Mouse (Mus musculus) forebrain, embryonic 11.5 days (tissue): ENCODE measurements at regions not wholly inside any gene's neighbourhood (a gene's known extent, or its start where the extent isn't known, plus 50 kb on each side); places are given as distances from the start of the nearest gene placed in this dataset.

Experiments used
- ATAC-seq: fragments of 200-750 bp; cut with Nextera tagmentation; replicated peaks from 2 replicates; pipeline ENCODE4 v1.8.0; 2017; ENCODE audit warnings: moderate TSS enrichment; ENCODE audit not compliant: low FRiP score
- DNase-seq: peaks from one replicate; pipeline ENCODE4 v3.0.0-alpha.2; 2017; ENCODE audit warnings: low spot score
- H3K27ac ChIP-seq: fragments of 300-500 bp; sonication (generic); 2 replicates; pipeline ENCODE4 v1.5.1; 2014; ENCODE audit warnings: low read depth, low read length
- H3K27me3 ChIP-seq: fragments of 300-500 bp; sonication (generic); 2 replicates; pipeline ENCODE4 v1.6.1; 2014; ENCODE audit warnings: mild to moderate bottlenecking, low read length, mixed read lengths; ENCODE audit not compliant: control insufficient read depth, insufficient read depth
- H3K36me3 ChIP-seq: fragments of 300-500 bp; sonication (generic); 2 replicates; pipeline ENCODE4 v1.6.1; 2014; ENCODE audit warnings: mild to moderate bottlenecking, low read length, moderate library complexity, mixed read lengths; ENCODE audit not compliant: control insufficient read depth, insufficient read depth
- H3K4me1 ChIP-seq: fragments of 300-500 bp; sonication (generic); replicated peaks from 2 replicates; pipeline ENCODE4 v1.6.1; 2014; ENCODE audit warnings: low read length, mixed read lengths; ENCODE audit not compliant: control insufficient read depth, insufficient read depth
- H3K4me2 ChIP-seq: fragments of 300-500 bp; sonication (generic); 2 replicates; pipeline ENCODE4 v1.6.1; 2014; ENCODE audit warnings: low read depth, mild to moderate bottlenecking, low read length, moderate library complexity, mixed read lengths; ENCODE audit not compliant: severe bottlenecking
- H3K4me3 ChIP-seq: fragments of 300-500 bp; sonication (generic); 2 replicates; pipeline ENCODE4 v1.5.1; 2014; ENCODE audit warnings: low read depth, low read length
- H3K9ac ChIP-seq: fragments of 300-500 bp; sonication (generic); 2 replicates; pipeline ENCODE4 v1.6.1; 2014; ENCODE audit warnings: low read length
- H3K9me3 ChIP-seq: fragments of 300-500 bp; sonication (generic); 2 replicates; pipeline ENCODE4 v1.6.1; 2016; ENCODE audit warnings: low read length, mixed read lengths; ENCODE audit not compliant: control insufficient read depth
- WGBS: fragments of 180-500 bp; shearing (Covaris S2); extraction: QIAGEN DNeasy Blood & Tissue Kit; methylation state at CpG from one replicate; pipeline ENCODE4 v1.1.7; 2014; 5-methylcytosine and 5-hydroxymethylcytosine counted together

- Histone ChIP-seq H3K9me3 (no peaks in the 10 kb centered on the region), H3K9ac (no peak overlapping the region), H3K4me2 (no peak overlapping the region), H3K4me3 (no peak overlapping the region), H3K27ac (no peak overlapping the region), H3K36me3 (no peaks in the 10 kb centered on the region), H3K4me1 (no peaks in the 10 kb centered on the region), H3K27me3 (no peaks in the 10 kb centered on the region)
- 64% methylated on average over 4 of the region's 4 CpGs for WGBS
- DNase-seq = no peak
- peak; percentile 56 for ATAC-seq
These were observed 198.6 kb upstream of the Gcfc2 start for GRCm38 (mm10) chr6:81724601-81725545.

GRCm38 (mm10) chr6:81731631-81732030 lies 191.8 kb upstream of the Gcfc2 start:
- no peaks in the 10 kb centered on the region for H3K27me3 ChIP-seq
- H3K4me3 ChIP-seq = no peak overlapping the region
- no peak overlapping the region for H3K4me2 ChIP-seq
- no peaks in the 10 kb centered on the region for H3K4me1 ChIP-seq
- no peaks in the 10 kb centered on the region for H3K9me3 ChIP-seq
- no peak overlapping the region for H3K9ac ChIP-seq
- H3K36me3 ChIP-seq = no peaks in the 10 kb centered on the region
- DNase-seq = no peak
- 78% methylated on average over 5 of the region's 5 CpGs for WGBS
- ATAC-seq = no peak
- no peak overlapping the region for H3K27ac ChIP-seq

- Histone ChIP-seq H3K27ac (no peak overlapping the region), H3K36me3 (no peaks in the 10 kb centered on the region), H3K9ac (no peak overlapping the region), H3K27me3 (no peaks in the 10 kb centered on the region), H3K9me3 (no peaks in the 10 kb centered on the region), H3K4me1 (no peaks in the 10 kb centered on the region), H3K4me2 (no peak overlapping the region), H3K4me3 (no peak overlapping the region)
- 88% methylated on average over 3 of the region's 3 CpGs for WGBS
- ATAC-seq = no peak
- DNase-seq = no peak
These were observed 189.9 kb upstream of the Gcfc2 start for GRCm38 (mm10) chr6:81733527-81733926.

GRCm38 (mm10) chr6:81738466-81738865 lies 185.0 kb upstream of the Gcfc2 start:
- 92% methylated on average over 5 of the region's 5 CpGs for WGBS
- no peak for DNase-seq
- no peak overlapping the region for H3K27ac ChIP-seq

GRCm38 (mm10) chr6:81749681-81750080 lies 173.8 kb upstream of the Gcfc2 start:
- DNase-seq (no peak), ATAC-seq (0 out of 2 replicates have a peak, but pooled peaks have one; percentile 15)
- H3K4me2 ChIP-seq = no peak overlapping the region
- 74% methylated on average over 3 of the region's 3 CpGs for WGBS
- no peak overlapping the region for H3K4me3 ChIP-seq
- H3K9me3 ChIP-seq = no peaks in the 10 kb centered on the region
- no peak overlapping the region for H3K9ac ChIP-seq
- no peak overlapping the region for H3K27ac ChIP-seq
- no peaks in the 10 kb centered on the region for H3K4me1 ChIP-seq
- H3K36me3 ChIP-seq = no peaks in the 10 kb centered on the region
- H3K27me3 ChIP-seq = no peaks in the 10 kb centered on the region

More at GRCm38 (mm10) chr6:81738466-81738865, 185.0 kb upstream of the Gcfc2 start:
- H3K9ac ChIP-seq = no peak overlapping the region
- no peaks in the 10 kb centered on the region for H3K27me3 ChIP-seq
- no peak overlapping the region for H3K4me2 ChIP-seq
- no peaks in the 10 kb centered on the region for H3K9me3 ChIP-seq
- H3K36me3 ChIP-seq = no peaks in the 10 kb centered on the region
- H3K4me3 ChIP-seq = no peak overlapping the region
- ATAC-seq = no peak
- no peaks in the 10 kb centered on the region for H3K4me1 ChIP-seq

GRCm38 (mm10) chr6:81751631-81752030 lies 171.8 kb upstream of the Gcfc2 start:
- no peak for DNase-seq
- H3K4me2 ChIP-seq = no peak overlapping the region
- no peak overlapping the region for H3K27ac ChIP-seq
- H3K9me3 ChIP-seq = no peaks in the 10 kb centered on the region
- no peaks in the 10 kb centered on the region for H3K4me1 ChIP-seq
- WGBS = 91% methylated on average over 5 of the region's 5 CpGs
- H3K9ac ChIP-seq = no peak overlapping the region
- no peak overlapping the region for H3K4me3 ChIP-seq
- ATAC-seq = no peak
- no peaks in the 10 kb centered on the region for H3K27me3 ChIP-seq
- no peaks in the 10 kb centered on the region for H3K36me3 ChIP-seq

GRCm38 (mm10) chr6:81756242-81756641 lies 167.2 kb upstream of the Gcfc2 start:
- no peak overlapping the region for H3K4me3 ChIP-seq
- no peak overlapping the region for H3K9ac ChIP-seq
- H3K27me3 ChIP-seq = no peaks in the 10 kb centered on the region
- no peaks in the 10 kb centered on the region for H3K9me3 ChIP-seq
- no peaks in the 10 kb centered on the region for H3K36me3 ChIP-seq
- no peak overlapping the region for H3K27ac ChIP-seq
- DNase-seq (no peak), ATAC-seq (no peak)
- WGBS = 87% methylated on average over 7 of the region's 7 CpGs
- H3K4me2 ChIP-seq = no peak overlapping the region
- H3K4me1 ChIP-seq = no peaks in the 10 kb centered on the region

- no peak for DNase-seq
- Histone ChIP-seq H3K4me1 (no peaks in the 10 kb centered on the region), H3K36me3 (no peaks in the 10 kb centered on the region), H3K4me2 (no peak overlapping the region), H3K9ac (no peak overlapping the region), H3K27ac (no peak overlapping the region), H3K4me3 (no peak overlapping the region), H3K27me3 (no peaks in the 10 kb centered on the region), H3K9me3 (no peaks in the 10 kb centered on the region)
- 96% methylated on average over 5 of the region's 5 CpGs for WGBS
- no peak for ATAC-seq
These were observed 164.6 kb upstream of the Gcfc2 start for GRCm38 (mm10) chr6:81758876-81759275.

- Histone ChIP-seq H3K4me3 (no peak overlapping the region), H3K36me3 (no peaks in the 10 kb centered on the region), H3K27ac (no peak overlapping the region), H3K9me3 (no peaks in the 10 kb centered on the region), H3K4me1 (no peaks in the 10 kb centered on the region), H3K4me2 (no peak overlapping the region), H3K27me3 (no peaks in the 10 kb centered on the region), H3K9ac (no peak overlapping the region)
- no peak for ATAC-seq
- DNase-seq = no peak
- 90% methylated on average over 2 of the region's 2 CpGs for WGBS
These were observed 163.3 kb upstream of the Gcfc2 start for GRCm38 (mm10) chr6:81760181-81760580.
